Mouse (Mus musculus) embryonic facial prominence, embryonic 14.5 days (tissue): Measurements from ENCODE around the gene Krt32. TPM values are rescaled to one million over a fixed set of nuclear protein-coding genes. Genes with fewer than 3 reads are reported as not detected.
A peak's percentile ranks its signal among the peaks of the same experiment; 100 is the strongest.

Experiments
- ATAC-seq: fragments of 200-750 bp; cut with Nextera tagmentation; 2 replicates; pipeline ENCODE4 v1.8.0; 2017; ENCODE audit warnings: low read depth, moderate number of reproducible peaks, moderate TSS enrichment
- DNase-seq: peaks from one replicate; pipeline ENCODE4 v3.0.0-alpha.2; 2015; ENCODE audit warnings: low spot score
- H3K27ac ChIP-seq: fragments of 300-500 bp; sonication (generic); replicated peaks from 2 replicates; pipeline ENCODE4 v1.5.1; 2014; ENCODE audit warnings: low read depth, mild to moderate bottlenecking, low read length, moderate library complexity
- H3K27me3 ChIP-seq: fragments of 300-500 bp; sonication (generic); replicated peaks from 2 replicates; pipeline ENCODE4 v1.6.1; 2014; ENCODE audit warnings: low read length; ENCODE audit not compliant: control insufficient read depth, insufficient read depth
- H3K36me3 ChIP-seq: fragments of 300-500 bp; sonication (generic); 2 replicates; pipeline ENCODE4 v1.6.1; 2014; ENCODE audit warnings: low read length, mixed read lengths; ENCODE audit not compliant: control insufficient read depth, insufficient read depth
- H3K4me1 ChIP-seq: fragments of 300-500 bp; sonication (generic); 2 replicates; pipeline ENCODE4 v1.6.1; 2014; ENCODE audit warnings: antibody characterized with exemption, low read length; ENCODE audit not compliant: control insufficient read depth, insufficient read depth
- H3K4me2 ChIP-seq: fragments of 300-500 bp; sonication (generic); 2 replicates; pipeline ENCODE4 v1.6.1; 2014; ENCODE audit warnings: low read depth, mild to moderate bottlenecking, low read length, moderate library complexity, mixed read lengths
- H3K4me3 ChIP-seq: fragments of 300-500 bp; sonication (generic); 2 replicates; pipeline ENCODE4 v1.5.1; 2014; ENCODE audit warnings: low read depth, mild to moderate bottlenecking, low read length
- H3K9ac ChIP-seq: fragments of 300-500 bp; sonication (generic); 2 replicates; pipeline ENCODE4 v1.6.1; 2014; ENCODE audit warnings: low read depth, mild to moderate bottlenecking, low read length, moderate library complexity, mixed read lengths
- H3K9me3 ChIP-seq: fragments of 300-500 bp; sonication (generic); 2 replicates; pipeline ENCODE4 v1.6.1; 2016; ENCODE audit warnings: low read length; ENCODE audit not compliant: control insufficient read depth
- WGBS: fragments of 180-500 bp; shearing (Covaris S2); extraction: QIAGEN DNeasy Blood & Tissue Kit; methylation state at CpG from one replicate; pipeline ENCODE4 v1.1.7; 2014; 5-methylcytosine and 5-hydroxymethylcytosine counted together
- polyA plus RNA-seq: library from polyadenylated mRNA; unstranded; fragments of >200 nt; fragmentation: Nextera tagmentation; extraction: Ambion mirVana; gene quantifications from 2 replicates; pipeline ENCODE4 v1.2.1, GENCODE M21; 2014

The Krt32 gene
- polyA plus RNA-seq, 1 experiment from 2014 or later: 1.4 TPM

DNA sequence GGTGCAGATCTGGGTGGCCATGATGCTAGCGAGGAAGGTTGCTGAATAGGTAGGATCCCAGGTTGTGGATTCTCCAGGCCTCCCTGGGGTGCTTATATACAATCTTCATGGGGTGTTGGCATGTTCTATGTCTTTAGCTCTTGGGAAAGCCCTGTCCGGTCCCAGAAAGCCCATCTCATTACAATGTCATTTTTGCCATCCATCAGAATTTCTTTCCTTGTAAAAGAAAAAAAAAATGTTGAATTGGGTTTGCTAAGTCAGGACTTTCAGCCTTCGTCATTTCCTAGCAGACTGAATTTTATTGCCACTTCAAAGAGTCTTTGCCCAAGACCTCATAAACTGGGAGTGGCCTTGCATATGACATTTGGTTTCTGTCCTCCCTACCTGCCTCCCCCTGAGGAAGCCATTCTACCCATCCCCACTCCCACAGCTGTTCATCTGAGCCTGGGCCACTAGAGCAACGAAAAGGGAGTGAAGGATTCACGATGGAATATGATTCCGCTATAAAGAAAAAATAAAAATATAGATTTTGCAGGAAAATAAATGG is 17.6 kb upstream of the Krt32 start, which contains the start of gene Krt36:
TSS of gene Krt36 (minus strand) at position 51 of the 547 bp plus-strand sequence.
- 81% methylated on average over 6 of the region's 6 CpGs for WGBS
- Histone ChIP-seq H3K36me3 (no peaks in the 10 kb centered on the region), H3K4me1 (no peaks in the 10 kb centered on the region), H3K9ac (no peak within 1 kb of the TSS), H3K27ac (no peak within 1 kb of the TSS), H3K4me3 (no peak within 1 kb of the TSS), H3K9me3 (no peaks in the 10 kb centered on the region), H3K4me2 (no peak within 1 kb of the TSS), H3K27me3 (no peaks in the 10 kb centered on the region)
- ATAC-seq (no peak), DNase-seq (no peak)

DNA sequence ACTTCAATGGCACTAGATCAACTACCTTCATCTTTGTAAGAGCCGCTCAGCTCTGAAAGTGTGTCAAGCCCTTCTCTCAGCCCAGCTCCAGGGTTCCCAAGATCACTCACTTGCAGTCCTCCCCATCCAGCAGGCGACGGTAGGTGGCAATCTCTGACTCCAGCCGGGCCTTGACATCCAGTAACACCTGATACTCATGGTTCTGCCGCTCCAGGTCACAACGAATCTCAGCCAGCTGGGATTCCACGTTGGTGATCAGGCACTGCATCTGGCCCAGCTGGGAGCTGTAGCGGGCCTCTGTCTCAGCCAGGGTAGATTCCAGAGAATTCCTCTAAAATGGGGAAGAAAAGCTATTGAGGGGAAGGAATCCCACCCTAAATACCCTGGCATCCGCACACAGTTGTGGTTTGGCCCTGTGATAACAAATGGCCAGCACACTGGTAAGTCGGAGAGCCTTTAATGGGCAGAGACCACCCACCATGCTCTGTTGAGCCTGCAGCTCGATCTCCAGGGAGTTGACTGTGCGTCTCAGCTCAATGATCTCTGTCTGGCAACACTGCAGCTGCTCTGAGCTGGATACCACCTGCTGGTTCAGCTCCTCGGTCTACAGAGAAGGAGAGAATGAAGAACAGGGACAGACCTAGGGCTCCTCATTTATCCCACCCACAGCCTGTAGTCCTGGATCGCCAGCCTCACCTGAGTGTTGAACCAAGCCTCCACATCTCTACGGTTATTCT is 14.8 kb upstream of the Krt32 start:
- Histone ChIP-seq H3K9ac (no peak overlapping the region), H3K4me1 (no peaks in the 10 kb centered on the region), H3K27me3 (no peaks in the 10 kb centered on the region), H3K9me3 (no peaks in the 10 kb centered on the region), H3K4me3 (no peak overlapping the region), H3K36me3 (no peaks in the 10 kb centered on the region), H3K4me2 (no peak overlapping the region), H3K27ac (no peak overlapping the region)
- DNase-seq (peak; percentile 43), ATAC-seq (no peak)
- WGBS: 61% methylated on average over 15 of the region's 15 CpGs

DNA sequence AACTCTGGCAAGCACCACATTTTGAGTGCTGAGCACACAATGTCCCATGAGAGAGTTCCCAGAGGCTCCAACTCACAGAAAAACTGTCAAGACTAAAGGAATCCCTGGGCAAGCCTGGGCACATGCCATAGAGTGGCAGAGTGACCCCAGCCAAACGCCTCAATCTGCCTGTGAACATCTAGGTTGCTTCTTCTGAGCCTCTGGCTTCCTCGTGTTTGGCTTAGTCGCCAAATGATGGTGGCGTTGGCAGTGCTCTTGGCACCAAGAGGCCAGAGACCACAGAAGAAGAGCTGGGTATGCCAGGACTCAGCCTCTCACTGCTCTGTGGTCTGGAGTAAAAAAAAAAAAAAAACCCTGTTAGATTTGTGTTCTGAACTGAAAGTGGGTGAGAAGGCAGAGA is 12.4 kb upstream of the Krt32 start:
- Histone ChIP-seq H3K27me3 (no peaks in the 10 kb centered on the region), H3K9ac (no peak overlapping the region), H3K4me1 (no peaks in the 10 kb centered on the region), H3K4me2 (no peak overlapping the region), H3K9me3 (no peaks in the 10 kb centered on the region), H3K36me3 (no peaks in the 10 kb centered on the region), H3K27ac (no peak overlapping the region), H3K4me3 (no peak overlapping the region)
- DNase-seq (no peak), ATAC-seq (no peak)
- 76% methylated on average over 4 of the region's 4 CpGs for WGBS

DNA sequence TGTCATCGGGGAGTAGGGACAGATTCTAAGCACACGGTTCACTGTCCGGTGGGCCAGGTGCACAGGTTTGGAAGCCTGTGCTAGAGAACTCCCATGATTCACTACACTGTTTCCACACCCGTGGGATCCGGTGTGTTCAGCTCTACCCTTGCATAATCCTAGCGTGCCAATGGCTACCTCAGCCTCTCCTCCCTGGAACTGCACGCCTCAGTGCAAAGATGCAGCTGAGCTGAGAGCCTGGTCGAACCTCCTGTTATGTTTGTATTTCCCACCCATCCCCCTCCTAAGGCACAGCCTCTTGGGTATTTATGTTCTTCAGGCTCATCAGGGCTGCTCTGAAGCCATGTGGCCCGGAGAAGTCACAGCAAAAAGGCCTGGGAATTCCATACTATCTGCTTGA is 9.8 kb upstream of the Krt32 start:
- DNase-seq: peak; percentile 30
- Histone ChIP-seq H3K27ac (no peak overlapping the region), H3K4me1 (no peaks in the 10 kb centered on the region), H3K27me3 (no peaks in the 10 kb centered on the region), H3K36me3 (no peaks in the 10 kb centered on the region), H3K4me2 (no peak overlapping the region), H3K9ac (no peak overlapping the region), H3K4me3 (no peak overlapping the region), H3K9me3 (no peaks in the 10 kb centered on the region)
- WGBS: 49% methylated on average over 9 of the region's 9 CpGs
- ATAC-seq: no peak

DNA sequence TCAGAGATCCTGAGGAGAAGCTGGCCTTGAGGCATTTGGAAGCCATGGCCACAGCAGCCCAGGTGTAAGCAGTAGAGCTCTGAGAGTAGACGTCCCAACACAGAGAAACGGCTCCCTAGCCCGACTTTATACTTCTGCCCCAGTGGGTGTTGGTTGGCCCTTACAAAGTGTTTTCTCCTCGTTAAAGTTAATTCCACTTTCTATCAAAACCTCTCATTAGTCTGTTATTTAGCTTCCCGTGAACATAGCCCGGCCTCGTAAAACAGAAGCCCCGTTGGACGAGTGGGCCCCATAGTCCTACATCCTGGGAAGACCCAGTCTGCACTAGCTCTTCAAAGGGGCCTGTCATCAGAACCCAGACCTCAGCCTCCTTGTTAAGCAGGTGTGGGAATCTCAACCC is 8.1 kb upstream of the Krt32 start, which contains the start of gene Krt35:
TSS of gene Krt35 (minus strand) at position 101 of the 400 bp plus-strand sequence.
- 75% methylated on average over 9 of the region's 9 CpGs for WGBS
- no peak for DNase-seq

DNA sequence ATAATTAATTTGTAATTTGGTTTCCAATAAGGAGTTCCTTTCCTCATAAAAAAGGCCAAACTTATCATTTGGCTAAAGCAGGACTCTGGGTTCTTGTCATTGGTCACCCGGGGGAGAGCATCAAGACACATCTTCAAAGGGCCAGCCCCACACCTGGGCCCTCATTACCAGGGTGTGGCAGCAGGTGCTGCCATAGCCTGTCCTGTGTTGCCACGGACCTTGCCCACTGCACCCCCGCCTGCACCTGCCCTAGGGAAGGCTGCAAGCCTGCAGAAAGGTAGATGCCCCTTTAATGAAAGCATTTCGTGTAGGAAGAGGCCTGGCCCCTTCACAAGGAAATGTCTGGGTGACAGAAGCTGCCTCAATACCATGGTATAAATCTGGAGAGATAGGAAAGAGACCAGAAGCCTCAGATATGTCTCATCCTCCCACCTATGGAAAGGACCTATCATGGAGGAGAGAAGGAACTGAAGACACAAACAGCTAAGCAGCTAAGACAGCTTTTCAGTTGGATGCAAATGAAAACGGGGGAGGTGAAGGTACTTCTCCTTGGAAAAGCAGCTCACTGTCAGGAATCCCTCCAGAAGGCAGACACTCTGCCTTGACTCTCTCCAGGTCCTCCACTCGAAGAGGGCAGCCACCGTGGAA is 476 bp upstream of the Krt32 start:
- H3K36me3 ChIP-seq: no peaks in the 10 kb centered on the region
- H3K27me3 ChIP-seq: no peaks in the 10 kb centered on the region
- no peak overlapping the region for H3K27ac ChIP-seq
- no peak for ATAC-seq
- H3K9me3 ChIP-seq: no peaks in the 10 kb centered on the region
- H3K4me2 ChIP-seq: no peak overlapping the region
- H3K4me1 ChIP-seq: no peaks in the 10 kb centered on the region
- DNase-seq: no peak
- H3K4me3 ChIP-seq: no peak overlapping the region
- WGBS: 61% methylated on average over 7 of the region's 7 CpGs
- H3K9ac ChIP-seq: no peak overlapping the region

More for the DNA sequence above, 8.1 kb upstream of the Krt32 start, which contains the start of gene Krt35:
- no peak within 1 kb of the TSS for H3K27ac ChIP-seq
- H3K36me3 ChIP-seq: no peaks in the 10 kb centered on the region
- no peak within 1 kb of the TSS for H3K9ac ChIP-seq
- ATAC-seq: no peak
- no peak within 1 kb of the TSS for H3K4me2 ChIP-seq
- no peaks in the 10 kb centered on the region for H3K9me3 ChIP-seq
- no peak within 1 kb of the TSS for H3K4me3 ChIP-seq
- H3K27me3 ChIP-seq: no peaks in the 10 kb centered on the region
- H3K4me1 ChIP-seq: no peaks in the 10 kb centered on the region

DNA sequence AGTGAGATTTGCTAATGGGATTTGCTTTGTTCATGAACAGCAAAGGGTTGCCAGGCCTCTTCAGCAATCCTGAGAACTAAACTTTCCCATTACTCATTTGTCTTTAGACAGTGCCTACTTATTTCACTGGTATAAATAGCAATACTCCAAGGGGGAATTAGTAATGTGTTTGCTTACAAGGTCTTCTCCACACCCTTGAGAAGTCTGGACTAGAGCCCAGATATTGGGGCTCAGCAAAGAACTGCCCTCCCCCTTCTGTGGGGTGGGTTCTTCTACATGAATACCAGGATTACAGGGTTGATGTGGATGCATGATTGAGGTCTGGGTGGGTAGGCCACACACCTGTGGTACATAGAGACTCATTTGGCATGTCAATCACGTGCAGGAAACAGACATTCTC is 14.2 kb downstream of the Krt32 start:
- Histone ChIP-seq H3K27ac (no peak overlapping the region), H3K36me3 (no peaks in the 10 kb centered on the region), H3K27me3 (no peaks in the 10 kb centered on the region), H3K9ac (no peak overlapping the region), H3K4me3 (no peak overlapping the region), H3K4me1 (no peaks in the 10 kb centered on the region), H3K9me3 (no peaks in the 10 kb centered on the region), H3K4me2 (no peak overlapping the region)
- DNase-seq (peak; percentile 79), ATAC-seq (peak; percentile 53)
- WGBS: 50% methylated on average over 1 of the region's 1 CpGs

DNA sequence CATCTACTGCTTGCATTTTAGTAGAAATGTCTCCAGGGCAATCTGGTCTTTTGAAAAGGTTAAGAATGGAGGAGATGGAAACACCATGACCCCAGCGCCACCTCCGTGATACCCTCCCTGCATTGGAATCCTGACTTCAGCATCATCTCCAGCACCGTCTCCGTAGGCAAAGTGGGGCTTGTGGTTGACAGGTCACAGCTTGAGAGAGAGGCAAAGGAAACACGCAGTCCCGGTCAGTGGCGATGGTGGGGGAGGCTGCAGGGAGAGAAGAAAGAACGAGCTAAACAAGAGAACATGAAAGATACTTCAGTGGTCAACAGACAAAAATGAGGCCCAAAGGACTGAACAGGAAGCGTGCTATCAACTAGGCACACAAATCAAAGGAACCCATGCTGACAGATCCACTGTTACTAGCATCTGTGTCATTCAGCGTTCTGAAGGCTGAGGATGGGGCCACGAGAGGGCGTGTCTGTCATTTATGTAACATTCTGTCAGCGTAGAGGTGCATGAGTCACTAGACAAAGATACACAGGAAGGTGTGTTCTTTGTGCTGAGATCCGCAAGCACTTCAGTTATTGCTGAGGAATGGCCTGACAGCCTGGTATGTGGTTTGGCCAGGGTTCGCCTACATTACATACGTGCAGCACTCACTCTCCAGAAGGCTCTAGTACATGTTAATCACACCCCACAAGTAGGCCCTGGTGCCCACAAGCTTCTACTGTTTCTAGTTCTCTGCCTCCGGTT is 20.6 kb downstream of the Krt32 start:
- Histone ChIP-seq H3K4me1 (no peaks in the 10 kb centered on the region), H3K27ac (peak overlapping the region; percentile 40; the same call in 1 of the 2 replicates)

More for the DNA sequence above, 20.6 kb downstream of the Krt32 start:
- no peak overlapping the region for H3K4me3 ChIP-seq
- DNase-seq (peak; percentile 75), ATAC-seq (peak; percentile 44; the same call in 1 of the 2 replicates)
- H3K9me3 ChIP-seq: no peaks in the 10 kb centered on the region
- H3K36me3 ChIP-seq: no peaks in the 10 kb centered on the region
- H3K4me2 ChIP-seq: no peak overlapping the region
- WGBS: 64% methylated on average over 17 of the region's 17 CpGs
- H3K27me3 ChIP-seq: no peaks in the 10 kb centered on the region
- H3K9ac ChIP-seq: no peak overlapping the region
